Mouse (Mus musculus) hindbrain, embryonic 13.5 days (tissue): ENCODE measurements around the gene Tm6sf1. TPM values are rescaled to one million over a fixed set of nuclear protein-coding genes. Genes with fewer than 3 reads are reported as not detected.
"Not testable (repeated sequence)": the region's sequence is repeated elsewhere in the genome, so short reads cannot be mapped to it uniquely, and the experiment has no call there.

Experiments used
- ATAC-seq: fragments of 200-750 bp; cut with Nextera tagmentation; 2 replicates; pipeline ENCODE4 v1.8.0; 2017; ENCODE audit warnings: moderate TSS enrichment; ENCODE audit not compliant: low FRiP score
- H3K27ac ChIP-seq: fragments of 300-500 bp; sonication (generic); 2 replicates; pipeline ENCODE4 v1.5.1; 2015; ENCODE audit warnings: inconsistent platforms, mild to moderate bottlenecking, moderate library complexity
- H3K27me3 ChIP-seq: fragments of 300-500 bp; sonication (generic); 2 replicates; pipeline ENCODE4 v1.6.1; 2015; ENCODE audit warnings: mild to moderate bottlenecking, inconsistent platforms
- H3K36me3 ChIP-seq: fragments of 300-500 bp; sonication (generic); 2 replicates; pipeline ENCODE4 v1.6.1; 2015; ENCODE audit warnings: mild to moderate bottlenecking, inconsistent platforms
- H3K4me1 ChIP-seq: fragments of 300-500 bp; sonication (generic); replicated peaks from 2 replicates; pipeline ENCODE4 v1.6.1; 2015; ENCODE audit warnings: inconsistent platforms
- H3K4me2 ChIP-seq: fragments of 300-500 bp; sonication (generic); 2 replicates; pipeline ENCODE4 v1.6.1; 2015; ENCODE audit warnings: inconsistent platforms, mild to moderate bottlenecking, moderate library complexity
- H3K4me3 ChIP-seq: fragments of 300-500 bp; sonication (generic); 2 replicates; pipeline ENCODE4 v1.5.1; 2015; ENCODE audit warnings: mild to moderate bottlenecking, inconsistent platforms
- H3K9ac ChIP-seq: fragments of 300-500 bp; sonication (generic); 2 replicates; pipeline ENCODE4 v1.6.1; 2015; ENCODE audit warnings: mild to moderate bottlenecking, inconsistent platforms
- H3K9me3 ChIP-seq: fragments of 300-500 bp; sonication (generic); 2 replicates; pipeline ENCODE4 v1.6.1; 2016; ENCODE audit warnings: inconsistent platforms
- WGBS: fragments of 180-500 bp; shearing (Covaris S2); methylation state at CpG from one replicate; pipeline ENCODE4 v1.1.7; 2015; 5-methylcytosine and 5-hydroxymethylcytosine counted together
- polyA plus RNA-seq: library from polyadenylated mRNA; unstranded; fragments of >200 nt; fragmentation: Nextera tagmentation; extraction: Ambion mirVana; gene quantifications from 2 replicates; pipeline ENCODE4 v1.2.1, GENCODE M21; 2015

The Tm6sf1 gene
- 10.1 and 11.2 TPM in 2 replicates for polyA plus RNA-seq

GRCm38 (mm10) chr7:81858968-81859721 is at the start of gene Tm6sf1:
TSS of gene Tm6sf1 (plus strand) at chr7:81859001.
- Histone ChIP-seq H3K4me1 (peaks cover 37% of the 10 kb centered on the region), H3K9ac (peak within 1 kb of the TSS; percentile 86), H3K4me2 (peak within 1 kb of the TSS; percentile 97), H3K27ac (peak within 1 kb of the TSS; percentile 58; the same call in 1 of the 2 replicates), H3K36me3 (no peaks in the 10 kb centered on the region), H3K4me3 (peak within 1 kb of the TSS; percentile 67), H3K9me3 (no peaks in the 10 kb centered on the region), H3K27me3 (peaks cover 44% of the 10 kb centered on the region)
- ATAC-seq: peak; percentile 79
- WGBS: under 1% methylated on average over 62 of the region's 64 CpGs

- Histone ChIP-seq H3K9me3 (no peaks in the 10 kb centered on the region), H3K4me3 (no peak overlapping the region), H3K4me2 (0 out of 2 replicates have a peak overlapping the region, but pooled peaks have one; percentile 7), H3K9ac (peak overlapping the region; percentile 4; the same call in 1 of the 2 replicates), H3K4me1 (peaks cover 42% of the 10 kb centered on the region), H3K36me3 (no peaks in the 10 kb centered on the region), H3K27me3 (no peaks in the 10 kb centered on the region), H3K27ac (no peak overlapping the region)
- no peak for ATAC-seq
- 83% methylated on average over 3 of the region's 3 CpGs for WGBS
Measured at GRCm38 (mm10) chr7:81824906-81825305, 33.9 kb upstream of the Tm6sf1 start.

GRCm38 (mm10) chr7:81825381-81825780 is 33.4 kb upstream of the Tm6sf1 start:
- Histone ChIP-seq H3K9me3 (no peaks in the 10 kb centered on the region), H3K4me3 (no peak overlapping the region), H3K4me1 (peaks cover 45% of the 10 kb centered on the region), H3K36me3 (no peaks in the 10 kb centered on the region), H3K27ac (no peak overlapping the region), H3K27me3 (no peaks in the 10 kb centered on the region), H3K4me2 (peak overlapping the region; percentile 35; the same call in 1 of the 2 replicates), H3K9ac (no peak overlapping the region)
- 44% methylated on average over 3 of the region's 3 CpGs for WGBS
- ATAC-seq: no peak

GRCm38 (mm10) chr7:81827806-81828667 is 30.8 kb upstream of the Tm6sf1 start:
- Histone ChIP-seq H3K36me3 (no peaks in the 10 kb centered on the region), H3K9ac (peak overlapping the region; percentile 95), H3K9me3 (no peaks in the 10 kb centered on the region), H3K4me3 (peak overlapping the region; percentile 86), H3K4me2 (peak overlapping the region; percentile 78), H3K27me3 (no peaks in the 10 kb centered on the region), H3K4me1 (peaks cover 45% of the 10 kb centered on the region), H3K27ac (peak overlapping the region; percentile 97)
- ATAC-seq: no peak; the same call in 1 of the 2 replicates
- WGBS: 24% methylated on average over 17 of the region's 17 CpGs

GRCm38 (mm10) chr7:81828681-81829378 is 30.0 kb upstream of the Tm6sf1 start:
- peak; percentile 88 for ATAC-seq
- Histone ChIP-seq H3K4me2 (peak overlapping the region; percentile 78), H3K4me3 (peak overlapping the region; percentile 86), H3K9me3 (no peaks in the 10 kb centered on the region), H3K36me3 (no peaks in the 10 kb centered on the region), H3K9ac (peak overlapping the region; percentile 95), H3K4me1 (peaks cover 45% of the 10 kb centered on the region), H3K27me3 (no peaks in the 10 kb centered on the region), H3K27ac (peak overlapping the region; percentile 97)
- under 1% methylated on average over 70 of the region's 91 CpGs for WGBS

- H3K27ac ChIP-seq: peak within 1 kb of the TSS; percentile 97
- ATAC-seq: peak; percentile 91
- peaks cover 40% of the 10 kb centered on the region for H3K4me1 ChIP-seq
- peak within 1 kb of the TSS; percentile 78 for H3K4me2 ChIP-seq
- H3K27me3 ChIP-seq: no peaks in the 10 kb centered on the region
- H3K9me3 ChIP-seq: no peaks in the 10 kb centered on the region
- peak within 1 kb of the TSS; percentile 86 for H3K4me3 ChIP-seq
- WGBS: under 1% methylated on average over 56 of the region's 58 CpGs
- H3K36me3 ChIP-seq: no peaks in the 10 kb centered on the region
- H3K9ac ChIP-seq: peak within 1 kb of the TSS; percentile 95
Measured at GRCm38 (mm10) chr7:81829379-81829894, 29.4 kb upstream of the Tm6sf1 start, which contains the start of gene Btbd1. TSS of gene Btbd1 (minus strand) at chr7:81829431.

- Histone ChIP-seq H3K4me3 (no peak overlapping the region), H3K27me3 (no peaks in the 10 kb centered on the region), H3K36me3 (no peaks in the 10 kb centered on the region), H3K4me2 (no peak overlapping the region), H3K4me1 (peaks cover 3% of the 10 kb centered on the region; the same call in 1 of the 2 replicates), H3K9ac (no peak overlapping the region), H3K9me3 (no peaks in the 10 kb centered on the region), H3K27ac (no peak overlapping the region)
- no peak for ATAC-seq
Measured at GRCm38 (mm10) chr7:81834847-81835246, 24.0 kb upstream of the Tm6sf1 start.

- no peak overlapping the region for H3K4me3 ChIP-seq
- whole genome bisulfite sequencing: 91% methylated on average over 5 of the region's 5 CpGs
- no peaks in the 10 kb centered on the region for H3K4me1 ChIP-seq
- H3K4me2 ChIP-seq: no peak overlapping the region
- H3K9ac ChIP-seq: no peak overlapping the region
- H3K9me3 ChIP-seq: no peaks in the 10 kb centered on the region
- no peaks in the 10 kb centered on the region for H3K36me3 ChIP-seq
- ATAC-seq: no peak
- H3K27ac ChIP-seq: no peak overlapping the region
- H3K27me3 ChIP-seq: no peaks in the 10 kb centered on the region
Measured at GRCm38 (mm10) chr7:81835430-81835829, 23.4 kb upstream of the Tm6sf1 start.

- H3K4me3 ChIP-seq, H3K9me3 ChIP-seq, H3K36me3 ChIP-seq, H3K27ac ChIP-seq, H3K4me1 ChIP-seq, H3K27me3 ChIP-seq, H3K9ac ChIP-seq, H3K4me2 ChIP-seq, ATAC-seq: not testable (repeated sequence)
- WGBS: 90% methylated on average over 5 of the region's 5 CpGs
Measured at GRCm38 (mm10) chr7:81837771-81838170, 21.0 kb upstream of the Tm6sf1 start.

GRCm38 (mm10) chr7:81839746-81840145 is 19.1 kb upstream of the Tm6sf1 start:
- Histone ChIP-seq H3K27ac (no peak overlapping the region), H3K9ac (no peak overlapping the region), H3K27me3 (no peaks in the 10 kb centered on the region), H3K4me3 (no peak overlapping the region), H3K4me1 (0 out of 2 replicates have a peak, but pooled peaks cover 3% of the 10 kb centered on the region), H3K4me2 (no peak overlapping the region), H3K9me3 (no peaks in the 10 kb centered on the region), H3K36me3 (no peaks in the 10 kb centered on the region)
- 73% methylated on average over 6 of the region's 6 CpGs for WGBS
- no peak for ATAC-seq

- Histone ChIP-seq H3K27me3 (no peaks in the 10 kb centered on the region), H3K27ac (no peak overlapping the region), H3K9ac (no peak overlapping the region), H3K36me3 (no peaks in the 10 kb centered on the region), H3K4me2 (no peak overlapping the region), H3K9me3 (no peaks in the 10 kb centered on the region), H3K4me1 (0 out of 2 replicates have a peak, but pooled peaks cover 3% of the 10 kb centered on the region), H3K4me3 (no peak overlapping the region)
- no peak for ATAC-seq
- WGBS: 63% methylated on average over 7 of the region's 7 CpGs
Measured at GRCm38 (mm10) chr7:81840661-81841181, 18.1 kb upstream of the Tm6sf1 start.
